Comparison of ENCODE assay signal across 10 mouse cellular contexts in the genomic region with DNA sequence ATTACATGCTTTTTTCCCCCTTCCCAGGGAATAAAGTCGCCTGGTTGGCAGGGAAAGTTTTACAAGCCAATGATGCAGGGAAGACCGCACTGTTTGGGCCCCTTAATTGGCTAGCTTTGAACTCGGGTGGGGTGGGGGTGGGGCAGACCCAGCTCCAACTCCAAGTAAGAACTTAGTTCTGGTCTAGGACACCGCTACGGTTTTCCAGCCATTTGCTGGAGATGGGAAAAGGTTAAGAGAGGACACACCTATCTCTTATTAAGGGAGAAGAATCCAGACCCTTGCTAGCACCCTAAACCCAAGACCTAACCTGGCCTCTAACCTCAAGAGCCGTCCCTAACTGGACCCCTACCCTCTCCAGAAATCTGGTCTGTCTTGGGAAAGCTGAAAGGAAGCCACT. TPM values are rescaled to one million over a fixed set of nuclear protein-coding genes. Genes with fewer than 3 reads are reported as not detected.
DNase-seq lines count a peak whose midpoint lies in the region; ATAC-seq lines count a peak whose summit lies in the region.
"Had no signal": no experiment of that assay in that cellular context is flagged by ENCODE, and none has a peak within 500 bp of the region (broad histone marks: within the 10 kb centered on the region; RNA-seq: fewer than 3 reads in every experiment).

No protein-coding gene starts in this region.

- H3K36me3 ChIP-seq in heart, embryonic 13.5 days, result no peaks in the 10 kb centered on the region
- H3K36me3 ChIP-seq in neural tube, embryonic 12.5 days, result 0 out of 2 replicates have a peak, but pooled peaks cover 3% of the 10 kb centered on the region
- H3K36me3 ChIP-seq in neural tube, embryonic 15.5 days, result no peaks in the 10 kb centered on the region
- H3K36me3 ChIP-seq in limb, embryonic 13.5 days, result 0 out of 2 replicates have a peak, but pooled peaks cover 3% of the 10 kb centered on the region

- DNase-seq in heart, postnatal 10 days, result no peak
- no peak for DNase-seq in left cerebral cortex, adult 9 months (ENCODE audit: low spot score in 2 of 2)
- no peak for DNase-seq in spleen, adult 12 weeks (ENCODE audit: low spot score)
- DNase-seq in layer of hippocampus, postnatal 14 days (ENCODE audit: low spot score in 2 of 2), result no peak
- DNase-seq: cerebellum, postnatal 25 days had no signal

- H3K4me1 ChIP-seq in heart, embryonic 13.5 days, result peaks cover 69% of the 10 kb centered on the region
- H3K4me1 ChIP-seq in neural tube, embryonic 12.5 days, result peaks cover 72% of the 10 kb centered on the region
- H3K4me1 ChIP-seq in neural tube, embryonic 15.5 days, result peaks cover 70% of the 10 kb centered on the region
- H3K4me1 ChIP-seq in limb, embryonic 13.5 days, result peaks cover 68% of the 10 kb centered on the region

- H3K27ac ChIP-seq in heart, embryonic 13.5 days (replicated peaks), result peak overlapping the region; percentile 94; the same call in 1 of the 2 replicates
- no peak overlapping the region for H3K27ac ChIP-seq in neural tube, embryonic 12.5 days
- H3K27ac ChIP-seq in neural tube, embryonic 15.5 days (replicated peaks), result no peak overlapping the region
- H3K27ac ChIP-seq in limb, embryonic 13.5 days, result peak overlapping the region; percentile 88

- H3K9ac ChIP-seq in heart, embryonic 13.5 days, result peak overlapping the region; percentile 86; the same call in 1 of the 2 replicates
- no peak overlapping the region for H3K9ac ChIP-seq in neural tube, embryonic 12.5 days
- no peak overlapping the region for H3K9ac ChIP-seq in neural tube, embryonic 15.5 days (replicated peaks)
- no peak overlapping the region; the same call in 1 of the 2 replicates for H3K9ac ChIP-seq in limb, embryonic 13.5 days

- peak overlapping the region; percentile 60 for H3K4me3 ChIP-seq in heart, embryonic 13.5 days
- H3K4me3 ChIP-seq in neural tube, embryonic 12.5 days, result no peak overlapping the region
- H3K4me3 ChIP-seq in neural tube, embryonic 15.5 days (replicated peaks), result no peak overlapping the region
- H3K4me3 ChIP-seq in limb, embryonic 13.5 days, result 0 out of 2 replicates have a peak overlapping the region, but pooled peaks have one; percentile 47

- intact Hi-C loops in heart, postnatal 10 days (cut with DNase I), result no loop called here

- peak overlapping the region; percentile 93 for H3K4me2 ChIP-seq in heart, embryonic 13.5 days
- peak overlapping the region; percentile 73 for H3K4me2 ChIP-seq in neural tube, embryonic 12.5 days (replicated peaks)
- no peak overlapping the region for H3K4me2 ChIP-seq in neural tube, embryonic 15.5 days
- H3K4me2 ChIP-seq in limb, embryonic 13.5 days (replicated peaks), result peak overlapping the region; percentile 86

- no peaks in the 10 kb centered on the region for H3K9me3 ChIP-seq in heart, embryonic 13.5 days
- H3K9me3 ChIP-seq in neural tube, embryonic 12.5 days, result no peaks in the 10 kb centered on the region
- H3K9me3 ChIP-seq in neural tube, embryonic 15.5 days (replicated peaks), result no peaks in the 10 kb centered on the region
- no peaks in the 10 kb centered on the region for H3K9me3 ChIP-seq in limb, embryonic 13.5 days

- WGBS in heart, embryonic 13.5 days, result 48% methylated on average over 6 of the region's 6 CpGs
- 15% methylated on average over 6 of the region's 6 CpGs for WGBS in neural tube, embryonic 12.5 days
- 19% methylated on average over 6 of the region's 6 CpGs for WGBS in neural tube, embryonic 15.5 days
- WGBS in limb, embryonic 13.5 days, result 7% methylated on average over 6 of the region's 6 CpGs

- no peak for ATAC-seq in heart, embryonic 13.5 days (ENCODE audit: extremely low read depth, insufficient number of reproducible peaks, low FRiP score, low TSS enrichment)
- ATAC-seq in neural tube, embryonic 12.5 days (ENCODE audit: low FRiP score, low read depth), result no peak
- no peak for ATAC-seq in neural tube, embryonic 15.5 days (ENCODE audit: low FRiP score)
- no peak for ATAC-seq in limb, embryonic 13.5 days (ENCODE audit: low FRiP score, low read depth)
- ATAC-seq: Patski had no signal

- H3K27me3 ChIP-seq in heart, embryonic 13.5 days (replicated peaks), result peaks cover 55% of the 10 kb centered on the region
- no peaks in the 10 kb centered on the region for H3K27me3 ChIP-seq in neural tube, embryonic 12.5 days (replicated peaks)
- H3K27me3 ChIP-seq in neural tube, embryonic 15.5 days (replicated peaks), result no peaks in the 10 kb centered on the region
- peaks cover 9% of the 10 kb centered on the region; the same call in 1 of the 2 replicates for H3K27me3 ChIP-seq in limb, embryonic 13.5 days

RNA-seq across cellular contexts. Expression of gene Bcl11b, which starts 22.2 kb away (rescaled TPM):
- polyA plus RNA-seq in heart, embryonic 13.5 days (2015; fragmentation: Nextera tagmentation; extraction: Ambion mirVana), result 4.5 and 4.6 TPM in 2 replicates
- total RNA-seq in heart, postnatal 10 days (2021), result 1 to 10 TPM; 1.6 to 1.8 TPM
- polyA plus RNA-seq in neural tube, embryonic 12.5 days (2016; fragmentation: Nextera tagmentation; extraction: Ambion mirVana), result 25.9 and 27.1 TPM in 2 replicates
- 21.6 and 22.2 TPM in 2 replicates for polyA plus RNA-seq in neural tube, embryonic 15.5 days (2015; fragmentation: Nextera tagmentation; extraction: Ambion mirVana)
- 12.6 and 14.1 TPM in 2 replicates for polyA plus RNA-seq in limb, embryonic 13.5 days (2015; fragmentation: Nextera tagmentation; extraction: Ambion mirVana)
- total RNA-seq in layer of hippocampus, postnatal 14 days (2021), result 100 to 1,000 TPM; 108 to 112 TPM

Comparison
In these comparisons a context has a peak if more than half of its experiments do, and no peak if none do; other contexts are left out.
1. H3K27ac ChIP-seq: peak in heart, embryonic 13.5 days (single experiment) and limb, embryonic 13.5 days (single experiment); none in neural tube, embryonic 12.5 days (single experiment) and neural tube, embryonic 15.5 days (single experiment).
2. H3K4me3 ChIP-seq: peak in heart, embryonic 13.5 days (single experiment) and limb, embryonic 13.5 days (single experiment); none in neural tube, embryonic 12.5 days (single experiment) and neural tube, embryonic 15.5 days (single experiment).